Mouse (Mus musculus) heart, adult 2 months (tissue): Measurements from ENCODE around the gene Gm37240.

Source experiments
- CTCF ChIP-seq: fragments of 200-600 bp; IDR thresholded peaks from 2 replicates; pipeline ENCODE4 v1.8.1; 2022; ENCODE audit warnings: antibody characterized with exemption, mild to moderate bottlenecking, moderate library complexity
- EP300 ChIP-seq: fragments of 200-500 bp; IDR thresholded peaks from 2 replicates; pipeline ENCODE4 v1.6.1; 2011; ENCODE audit warnings: low read depth, low read length, control low read depth; ENCODE audit not compliant: insufficient read depth
- POLR2A ChIP-seq: fragments of 200-500 bp; IDR thresholded peaks from 2 replicates; pipeline ENCODE4 v1.6.1; 2011; ENCODE audit warnings: mild to moderate bottlenecking, low read depth, low read length, control low read depth; ENCODE audit not compliant: insufficient read depth

GRCm38 (mm10) chr3:85264963-85265362 lies 622.4 kb downstream of the Gm37240 start:
- TF ChIP-seq CTCF (no peak), POLR2A (no peak), EP300 (no peak)
